Mouse (Mus musculus) liver, postnatal 0 days (tissue): ENCODE data around the gene Lcat.

Source experiments
- CTCF ChIP-seq: sonication (generic); IDR thresholded peaks from 2 replicates; pipeline ENCODE4 v1.5.1; 2016; ENCODE audit warnings: antibody characterized with exemption, low read depth
- EP300 ChIP-seq: IDR thresholded peaks from 2 replicates; pipeline ENCODE4 v1.6.1; 2016; ENCODE audit warnings: antibody characterized with exemption, low read depth, mild to moderate bottlenecking

DNA sequence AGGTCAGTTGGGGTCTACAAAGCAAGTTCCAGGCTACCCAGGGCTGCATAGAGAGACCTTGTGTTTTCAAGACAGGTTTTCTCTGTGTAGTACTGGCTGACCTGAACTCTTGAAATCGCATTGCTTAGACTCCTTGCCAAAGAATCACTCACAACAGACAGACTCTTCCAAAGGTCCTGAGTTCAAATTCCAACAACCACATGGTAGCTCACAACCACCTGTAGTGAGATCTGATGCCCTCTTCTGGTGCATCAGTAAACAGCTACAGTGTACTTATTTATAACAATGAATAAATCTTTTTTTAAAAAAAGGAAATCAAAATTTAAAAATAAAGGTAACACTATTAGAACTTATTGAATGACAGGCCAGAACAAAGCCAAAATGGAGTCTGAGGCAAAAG is 38.0 kb upstream of the Lcat start:
- TF ChIP-seq CTCF (peak; percentile 29; the same call in 1 of the 2 replicates), EP300 (no peak)
